8 mouse cellular contexts compared by ENCODE assay signal in the genomic region with DNA sequence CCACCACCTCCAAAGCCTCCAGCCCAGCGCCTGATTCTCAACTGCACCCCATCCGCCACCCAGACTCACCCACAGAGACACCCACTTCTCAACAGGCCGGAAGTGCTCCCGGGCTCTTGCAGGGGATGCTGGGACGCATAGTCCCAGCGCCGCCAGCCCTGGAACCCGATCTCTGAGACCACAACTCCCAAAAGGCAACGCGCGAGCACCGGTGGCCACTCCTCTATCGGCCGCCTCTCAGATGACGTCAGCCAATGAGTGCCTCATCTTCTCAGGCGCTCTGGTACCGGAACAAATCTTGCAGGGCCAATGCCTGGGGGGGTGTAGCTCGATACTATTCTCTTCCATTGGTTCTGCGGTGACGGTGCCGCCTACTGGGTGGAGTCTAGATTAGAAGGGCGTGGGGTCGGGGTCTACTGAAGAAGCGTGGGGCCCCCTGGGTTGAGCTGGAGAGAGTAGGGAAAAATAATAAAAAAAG. TPM values are rescaled to one million over a fixed set of nuclear protein-coding genes. Genes with fewer than 3 reads are reported as not detected.
DNase-seq lines count a peak whose midpoint lies in the region; ATAC-seq and TF ChIP-seq lines count a peak whose summit lies in the region.

A gene (minus strand): TSS at position 174 of the 478 bp plus-strand sequence.

- H3K4me1 ChIP-seq in CH12.LX (ENCODE audit: control insufficient read depth in 1 of 2, insufficient read depth in 2 of 2), result peaks cover 7 to 40% of the 10 kb centered on the region in 2 experiments; a peak in 3 of 4 replicates
- peaks cover 3% of the 10 kb centered on the region; the same call in 1 of the 2 replicates for H3K4me1 ChIP-seq in forebrain, embryonic 11.5 days (replicated peaks; ENCODE audit: control insufficient read depth, insufficient read depth, low read length)
- H3K4me1 ChIP-seq in heart, embryonic 16.5 days (ENCODE audit: control insufficient read depth, insufficient read depth, low read length), result peaks cover 10% of the 10 kb centered on the region
- peaks cover 23% of the 10 kb centered on the region for H3K4me1 ChIP-seq in liver, embryonic 15.5 days (replicated peaks)
- peaks cover 16% of the 10 kb centered on the region for H3K4me1 ChIP-seq in neural tube, embryonic 12.5 days

- no peak for TF ChIP-seq RAD21 in CH12.LX (IDR thresholded peaks at IDR 0.05; ENCODE audit: low read depth, low read length)

- peak within 1 kb of the TSS; percentile 34 for H3K27ac ChIP-seq in CH12.LX (ENCODE audit: insufficient read depth, low read depth)
- no peak within 1 kb of the TSS for H3K27ac ChIP-seq in forebrain, embryonic 11.5 days (ENCODE audit: low read depth, low read length)
- 0 out of 2 replicates have a peak within 1 kb of the TSS, but pooled peaks have one; percentile 19 for H3K27ac ChIP-seq in heart, embryonic 16.5 days (ENCODE audit: low read length)
- peak within 1 kb of the TSS; percentile 64 for H3K27ac ChIP-seq in liver, embryonic 15.5 days (replicated peaks)
- 0 out of 2 replicates have a peak within 1 kb of the TSS, but pooled peaks have one; percentile 18 for H3K27ac ChIP-seq in neural tube, embryonic 12.5 days

- dilution Hi-C loops in CH12.LX (cut with MboI; ENCODE audit: extremely low pct_ligation_motif_present, extremely low pct_unique_long_range_greater_than_20kb, low sequenced_read_pairs), result no loop called here

- peaks cover 0 to 31% of the 10 kb centered on the region in 2 experiments for H3K36me3 ChIP-seq in CH12.LX (replicated peaks in 1 of 2; ENCODE audit: control insufficient read depth in 1 of 2, insufficient read depth in 1 of 2, low read length in 1 of 2)
- no peaks in the 10 kb centered on the region for H3K36me3 ChIP-seq in forebrain, embryonic 11.5 days (ENCODE audit: control insufficient read depth, insufficient read depth, low read length)
- no peaks in the 10 kb centered on the region for H3K36me3 ChIP-seq in heart, embryonic 16.5 days (ENCODE audit: control insufficient read depth, insufficient read depth)
- H3K36me3 ChIP-seq in liver, embryonic 15.5 days (replicated peaks), result no peaks in the 10 kb centered on the region
- no peaks in the 10 kb centered on the region for H3K36me3 ChIP-seq in neural tube, embryonic 12.5 days

- no peaks in the 10 kb centered on the region for H3K27me3 ChIP-seq in CH12.LX (replicated peaks)
- H3K27me3 ChIP-seq in forebrain, embryonic 11.5 days (ENCODE audit: control insufficient read depth, insufficient read depth, low read length), result no peaks in the 10 kb centered on the region
- H3K27me3 ChIP-seq in heart, embryonic 16.5 days (ENCODE audit: control insufficient read depth, insufficient read depth, low read length), result no peaks in the 10 kb centered on the region
- 0 out of 2 replicates have a peak, but pooled peaks cover 7% of the 10 kb centered on the region for H3K27me3 ChIP-seq in liver, embryonic 15.5 days
- H3K27me3 ChIP-seq in neural tube, embryonic 12.5 days (replicated peaks), result no peaks in the 10 kb centered on the region

- H3K4me3 ChIP-seq in CH12.LX (replicated peaks in 1 of 3; ENCODE audit: low read depth in 2 of 3, low read length in 2 of 3, poor library complexity in 1 of 3), result peak within 1 kb of the TSS; percentile 65 to 92 (median 68)
- peak within 1 kb of the TSS; percentile 54 for H3K4me3 ChIP-seq in forebrain, embryonic 11.5 days (ENCODE audit: low read depth, low read length)
- peak within 1 kb of the TSS; percentile 74 for H3K4me3 ChIP-seq in heart, embryonic 16.5 days (ENCODE audit: low read length)
- H3K4me3 ChIP-seq in liver, embryonic 15.5 days (replicated peaks), result peak within 1 kb of the TSS; percentile 74
- peak within 1 kb of the TSS; percentile 65 for H3K4me3 ChIP-seq in neural tube, embryonic 12.5 days

- WGBS in forebrain, embryonic 11.5 days, result under 1% methylated on average over 24 of the region's 24 CpGs
- under 1% methylated on average over 24 of the region's 24 CpGs for WGBS in heart, embryonic 16.5 days
- under 1% methylated on average over 24 of the region's 24 CpGs for WGBS in liver, embryonic 15.5 days (ENCODE audit: insufficient replicate concordance)
- under 1% methylated on average over 24 of the region's 24 CpGs for WGBS in neural tube, embryonic 12.5 days

- TF ChIP-seq POLR2A in CH12.LX (IDR thresholded peaks at IDR 0.05; ENCODE audit: low read depth, low read length), result no peak; the same call in 1 of the 2 replicates

- peak; percentile 97 for ATAC-seq in forebrain, embryonic 11.5 days (replicated peaks; ENCODE audit: low FRiP score)
- ATAC-seq in heart, embryonic 16.5 days (replicated peaks; ENCODE audit: extremely low read depth, insufficient read depth, low FRiP score), result peak; percentile 98
- ATAC-seq in liver, embryonic 15.5 days (ENCODE audit: insufficient read depth), result peak; percentile 98
- ATAC-seq in neural tube, embryonic 12.5 days (ENCODE audit: low FRiP score, low read depth), result peak; percentile 97

- TF ChIP-seq EP300 in CH12.LX (IDR thresholded peaks at IDR 0.05; ENCODE audit: low read length), result no peak

- no peaks in the 10 kb centered on the region for H3K9me3 ChIP-seq in CH12.LX (replicated peaks; ENCODE audit: low read length)
- no peaks in the 10 kb centered on the region for H3K9me3 ChIP-seq in forebrain, embryonic 11.5 days (ENCODE audit: control insufficient read depth, low read length)
- H3K9me3 ChIP-seq in heart, embryonic 16.5 days (replicated peaks; ENCODE audit: control insufficient read depth, low read length), result no peaks in the 10 kb centered on the region
- no peaks in the 10 kb centered on the region for H3K9me3 ChIP-seq in liver, embryonic 15.5 days (replicated peaks)
- no peaks in the 10 kb centered on the region for H3K9me3 ChIP-seq in neural tube, embryonic 12.5 days

- in situ Hi-C loops in CH12.LX (cut with MboI; ENCODE audit: low pct_ligation_motif_present, low pct_unique_long_range_greater_than_20kb, low sequenced_read_pairs), result loop anchor here (5.0 kb wide), 1 partner anchor 97 kb away; no protein-coding TSS in a partner anchor

- peak; percentile 99 for DNase-seq in CH12.LX (ENCODE audit: extremely low read depth)
- peak; percentile 98 for DNase-seq in c-Kit-positive CD71-positive TER-119-negative erythroid progenitor cells, embryonic 14.5 days (ENCODE audit: low read depth)
- peak; percentile 97 for DNase-seq in forebrain, embryonic 11.5 days (ENCODE audit: low spot score)
- peak; percentile 97 to 99 for DNase-seq in kidney, postnatal 36 days
- DNase-seq in telencephalon, adult 2 months (ENCODE audit: low read depth, low spot score), result peak; percentile 99

- no peaks in the 10 kb centered on the region; the same call in none of the 2 replicates for H3K79me2 ChIP-seq in CH12.LX (replicated peaks; ENCODE audit: control insufficient read depth, extremely low read depth, insufficient read depth, poor library complexity, severe bottlenecking)

- H3K9ac ChIP-seq in CH12.LX (ENCODE audit: insufficient read depth, low read depth), result peak within 1 kb of the TSS; percentile 68
- peak within 1 kb of the TSS; percentile 68 for H3K9ac ChIP-seq in forebrain, embryonic 11.5 days (ENCODE audit: low read length)
- H3K9ac ChIP-seq in heart, embryonic 16.5 days (ENCODE audit: low read length), result peak within 1 kb of the TSS; percentile 76
- H3K9ac ChIP-seq in liver, embryonic 15.5 days, result peak within 1 kb of the TSS; percentile 55
- peak within 1 kb of the TSS; percentile 62 for H3K9ac ChIP-seq in neural tube, embryonic 12.5 days

- TF ChIP-seq CTCF in CH12.LX (conservative IDR thresholded peaks at IDR 0.05 in 1 of 2, IDR thresholded peaks at IDR 0.05 in 1 of 2; ENCODE audit: low read depth in 2 of 2, low read length in 2 of 2), result no peak

- H3K4me2 ChIP-seq in CH12.LX (ENCODE audit: insufficient read depth, low read depth, poor library complexity, severe bottlenecking), result peak within 1 kb of the TSS; percentile 89
- H3K4me2 ChIP-seq in forebrain, embryonic 11.5 days (ENCODE audit: low read depth, low read length, severe bottlenecking), result peak within 1 kb of the TSS; percentile 70
- H3K4me2 ChIP-seq in heart, embryonic 16.5 days (ENCODE audit: low read depth, low read length), result peak within 1 kb of the TSS; percentile 81
- peak within 1 kb of the TSS; percentile 90 for H3K4me2 ChIP-seq in liver, embryonic 15.5 days
- peak within 1 kb of the TSS; percentile 60 for H3K4me2 ChIP-seq in neural tube, embryonic 12.5 days (replicated peaks)

TF ChIP-seq in CH12.LX, 34 proteins besides CTCF, POLR2A, EP300 and RAD21 (continues in another document):
- TF ChIP-seq BHLHE40 (IDR thresholded peaks at IDR 0.05; ENCODE audit: low read depth, low read length) (no peak), ZMIZ1 (IDR thresholded peaks at IDR 0.05; ENCODE audit: low read depth, low read length) (0 out of 2 replicates have a peak, but pooled peaks have one; percentile 33), ELF1 (IDR thresholded peaks at IDR 0.05; ENCODE audit: low read depth, low read length) (peak; percentile 91), KAT2A (IDR thresholded peaks at IDR 0.05; ENCODE audit: insufficient replicate concordance, low read length) (peak; percentile 80; the same call in 1 of the 2 replicates), GABPA (IDR thresholded peaks at IDR 0.05; ENCODE audit: insufficient replicate concordance, low read depth, low read length) (peak; percentile 5; the same call in 1 of the 2 replicates), POLR2AphosphoS2 (IDR thresholded peaks at IDR 0.05; ENCODE audit: low read depth, low read length) (peak; percentile 64; the same call in 1 of the 2 replicates), MAZ (IDR thresholded peaks at IDR 0.05; ENCODE audit: low read depth, low read length) (0 out of 2 replicates have a peak, but pooled peaks have one; percentile 11), PAX5 (IDR thresholded peaks at IDR 0.05; ENCODE audit: low read length) (no peak), ZKSCAN1 (IDR thresholded peaks at IDR 0.05; ENCODE audit: borderline replicate concordance, low read depth, low read length) (no peak), TCF12 (IDR thresholded peaks at IDR 0.05; ENCODE audit: low read depth, low read length) (peak; percentile 58; the same call in 1 of the 2 replicates), SIN3A (IDR thresholded peaks at IDR 0.05; ENCODE audit: low read length) (peak; percentile 70; the same call in 1 of the 2 replicates), CHD2 (IDR thresholded peaks at IDR 0.05; ENCODE audit: low read length) (peak; percentile 69; the same call in 1 of the 2 replicates), NELFE (IDR thresholded peaks at IDR 0.05; ENCODE audit: low read depth, low read length) (peak; percentile 64), SMC3 (IDR thresholded peaks at IDR 0.05; ENCODE audit: low read depth, low read length) (no peak)

RNA-seq across cellular contexts. Expression of the gene that starts here (rescaled TPM):
- total RNA-seq in CH12.LX (2012; rRNA removed) (5.9 and 7.6 TPM in 2 replicates), CH12.LX (2014; rRNA removed) (2.4 and 3.4 TPM in 2 replicates)
- polyA plus RNA-seq in CH12.LX (2012; ENCODE audit: insufficient read length, low read depth), result 4.2 and 4.9 TPM in 2 replicates
- 5.4 and 6.9 TPM in 2 replicates for polyA plus RNA-seq in forebrain, embryonic 11.5 days (2014; fragmentation: Nextera tagmentation; extraction: Ambion mirVana)
- polyA plus RNA-seq in heart, embryonic 16.5 days (2015; fragmentation: Nextera tagmentation; extraction: Ambion mirVana), result 2.9 and 3.1 TPM in 2 replicates
- polyA plus RNA-seq in liver, embryonic 15.5 days (2015; fragmentation: Nextera tagmentation; extraction: Ambion mirVana), result 0.79 and 0.84 TPM in 2 replicates
- polyA plus RNA-seq in neural tube, embryonic 12.5 days (2016; fragmentation: Nextera tagmentation; extraction: Ambion mirVana), result 7.1 and 8.1 TPM in 2 replicates

Comparison
In these comparisons a context has a peak if more than half of its experiments do, and no peak if none do; other contexts are left out.
1. Peak in ATAC-seq, H3K4me3 ChIP-seq, H3K27ac ChIP-seq, H3K9ac ChIP-seq and H3K4me2 ChIP-seq in liver, embryonic 15.5 days; RNA of the gene not detected or under 1 TPM.